7 mouse cellular contexts compared by ENCODE assay signal in the genomic region with DNA sequence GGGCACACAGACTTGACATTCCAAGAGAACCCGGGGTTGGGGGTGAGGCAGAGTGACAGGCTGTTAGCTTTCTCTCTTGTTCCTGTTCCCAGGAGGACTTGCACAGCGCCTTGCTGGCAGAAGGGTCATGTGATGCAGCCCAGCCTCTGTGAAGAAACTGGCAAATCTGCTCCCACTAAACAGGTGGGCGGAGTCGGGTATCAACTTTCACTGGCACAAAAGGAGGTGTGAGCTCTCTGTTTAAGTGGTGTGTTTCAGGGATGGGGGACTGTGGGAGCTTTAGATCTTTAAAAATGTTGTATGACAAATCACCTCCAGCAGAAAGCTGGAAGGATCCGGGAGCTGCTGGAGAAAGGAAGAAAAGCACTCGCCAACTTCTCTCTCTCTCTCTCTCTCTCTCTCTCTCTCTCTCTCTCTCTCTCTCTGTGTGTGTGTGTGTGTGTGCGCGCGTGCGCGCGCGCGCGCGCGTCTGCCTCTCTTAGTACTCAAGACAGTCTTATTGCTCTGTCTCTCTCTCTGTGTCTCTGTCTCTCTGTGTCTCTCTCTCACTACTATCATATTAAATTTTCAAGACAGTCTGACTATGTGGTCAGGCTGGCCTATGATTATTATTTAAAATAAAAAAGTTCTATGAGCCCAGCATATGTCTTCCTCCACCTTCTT. TPM values are rescaled to one million over a fixed set of nuclear protein-coding genes. Genes with fewer than 3 reads are reported as not detected.
DNase-seq lines count a peak whose midpoint lies in the region; ATAC-seq lines count a peak whose summit lies in the region.

No protein-coding gene starts in this region.

- H3K9me3 ChIP-seq in hindbrain, embryonic 12.5 days (replicated peaks) = 0 out of 2 replicates have a peak, but pooled peaks cover 3% of the 10 kb centered on the region
- H3K9me3 ChIP-seq in lung, embryonic 16.5 days (ENCODE audit: control insufficient read depth, low read length) = peaks cover 2% of the 10 kb centered on the region; the same call in 1 of the 2 replicates

- DNase-seq in frontal cortex, postnatal 14 days (ENCODE audit: low spot score in 2 of 2) = peak; percentile 67 to 79
- DNase-seq in layer of hippocampus, postnatal 14 days (ENCODE audit: low spot score in 2 of 2) = peak; percentile 44 to 71
- peak; percentile 15 for DNase-seq in ovary, postnatal 10 days (ENCODE audit: low spot score)
- DNase-seq in cerebellum, postnatal 4 days (ENCODE audit: low spot score in 2 of 2) = no peak

- no peaks in the 10 kb centered on the region for H3K27me3 ChIP-seq in hindbrain, embryonic 12.5 days
- H3K27me3 ChIP-seq in lung, embryonic 16.5 days (ENCODE audit: control insufficient read depth, insufficient read depth, low read depth, low read length) = no peaks in the 10 kb centered on the region

- WGBS in hindbrain, embryonic 12.5 days = 4% methylated on average over 17 of the region's 17 CpGs
- WGBS in lung, embryonic 16.5 days = 4% methylated on average over 17 of the region's 17 CpGs

- H3K36me3 ChIP-seq in hindbrain, embryonic 12.5 days = peaks cover 83% of the 10 kb centered on the region
- H3K36me3 ChIP-seq in lung, embryonic 16.5 days (ENCODE audit: control insufficient read depth, insufficient read depth, low read length) = no peaks in the 10 kb centered on the region

- H3K4me3 ChIP-seq in brown adipose tissue, adult 24 weeks (ENCODE audit: insufficient read depth, low read depth, low read length) = peak overlapping the region; percentile 23; the same call in 1 of the 2 replicates
- H3K4me3 ChIP-seq in hindbrain, embryonic 12.5 days = no peak overlapping the region
- H3K4me3 ChIP-seq in lung, embryonic 16.5 days (ENCODE audit: low read length) = peak overlapping the region; percentile 37

- H3K9ac ChIP-seq in hindbrain, embryonic 12.5 days = no peak overlapping the region
- no peak overlapping the region for H3K9ac ChIP-seq in lung, embryonic 16.5 days (ENCODE audit: low read length)

- no peak overlapping the region for H3K27ac ChIP-seq in brown adipose tissue, adult 24 weeks (replicated peaks; ENCODE audit: low read depth, low read length)
- peak overlapping the region; percentile 57 for H3K27ac ChIP-seq in hindbrain, embryonic 12.5 days
- H3K27ac ChIP-seq in lung, embryonic 16.5 days (ENCODE audit: low read length) = peak overlapping the region; percentile 36

- peak overlapping the region; percentile 28 for H3K4me2 ChIP-seq in hindbrain, embryonic 12.5 days (replicated peaks)
- H3K4me2 ChIP-seq in lung, embryonic 16.5 days (ENCODE audit: low read depth, low read length) = peak overlapping the region; percentile 55

- H3K4me1 ChIP-seq in brown adipose tissue, adult 24 weeks (ENCODE audit: control insufficient read depth, insufficient read depth, insufficient read length, low read length) = no peaks in the 10 kb centered on the region
- peaks cover 18% of the 10 kb centered on the region for H3K4me1 ChIP-seq in hindbrain, embryonic 12.5 days
- H3K4me1 ChIP-seq in lung, embryonic 16.5 days (replicated peaks; ENCODE audit: control insufficient read depth, insufficient read depth, low read length) = peaks cover 6% of the 10 kb centered on the region; the same call in 1 of the 2 replicates

- ATAC-seq in hindbrain, embryonic 12.5 days (ENCODE audit: low FRiP score) = peak; percentile 82
- peak; percentile 94 for ATAC-seq in lung, embryonic 16.5 days (ENCODE audit: low read depth)

RNA-seq across cellular contexts. Expression of gene Rad18, which starts 32.4 kb away (rescaled TPM):
- polyA plus RNA-seq in brown adipose tissue, adult 24 weeks (2012; ENCODE audit: insufficient read depth, insufficient read length, missing spikeins) = 1.7 and 3.4 TPM in 2 replicates
- 28.0 and 28.7 TPM in 2 replicates for polyA plus RNA-seq in hindbrain, embryonic 12.5 days (2016; fragmentation: Nextera tagmentation; extraction: Ambion mirVana)
- 1 to 10 TPM; 8.1 to 9.0 TPM for total RNA-seq in layer of hippocampus, postnatal 14 days (2021)
- 36.5 and 40.3 TPM in 2 replicates for polyA plus RNA-seq in lung, embryonic 16.5 days (2015; fragmentation: Nextera tagmentation; extraction: Ambion mirVana)

Comparison
In these comparisons a context has a peak if more than half of its experiments do, and no peak if none do; other contexts are left out.
1. DNase-seq: peak in frontal cortex, postnatal 14 days (2 of 2), layer of hippocampus, postnatal 14 days (2 of 2) and ovary, postnatal 10 days (single experiment); none in cerebellum, postnatal 4 days (0 of 2).